Mouse (Mus musculus) forebrain, embryonic 13.5 days (tissue): ENCODE measurements around the gene BC029722. TPM values are rescaled to one million over a fixed set of nuclear protein-coding genes. Genes with fewer than 3 reads are reported as not detected.

Source experiments
- ATAC-seq: fragments of 200-750 bp; cut with Nextera tagmentation; 2 replicates; pipeline ENCODE4 v1.8.0; 2017
- H3K27ac ChIP-seq: fragments of 300-500 bp; sonication (generic); 2 replicates; pipeline ENCODE4 v1.5.1; 2015; ENCODE audit warnings: inconsistent platforms, mild to moderate bottlenecking, moderate library complexity
- H3K27me3 ChIP-seq: fragments of 300-500 bp; sonication (generic); 2 replicates; pipeline ENCODE4 v1.6.1; 2015; ENCODE audit warnings: mild to moderate bottlenecking, inconsistent platforms
- H3K36me3 ChIP-seq: fragments of 300-500 bp; sonication (generic); 2 replicates; pipeline ENCODE4 v1.6.1; 2015; ENCODE audit warnings: mild to moderate bottlenecking, inconsistent platforms; ENCODE audit not compliant: poor library complexity, severe bottlenecking
- H3K4me1 ChIP-seq: fragments of 300-500 bp; sonication (generic); 2 replicates; pipeline ENCODE4 v1.6.1; 2015; ENCODE audit warnings: inconsistent platforms
- H3K4me2 ChIP-seq: fragments of 300-500 bp; sonication (generic); 2 replicates; pipeline ENCODE4 v1.6.1; 2015; ENCODE audit warnings: inconsistent platforms, mild to moderate bottlenecking, moderate library complexity
- H3K4me3 ChIP-seq: fragments of 300-500 bp; sonication (generic); 2 replicates; pipeline ENCODE4 v1.5.1; 2015; ENCODE audit warnings: mild to moderate bottlenecking, inconsistent platforms
- H3K9ac ChIP-seq: fragments of 300-500 bp; sonication (generic); 2 replicates; pipeline ENCODE4 v1.6.1; 2015; ENCODE audit warnings: mild to moderate bottlenecking, inconsistent platforms
- H3K9me3 ChIP-seq: fragments of 300-500 bp; sonication (generic); replicated peaks from 2 replicates; pipeline ENCODE4 v1.6.1; 2016; ENCODE audit warnings: inconsistent platforms
- WGBS: fragments of 180-500 bp; shearing (Covaris S2); methylation state at CpG from one replicate; pipeline ENCODE4 v1.1.7; 2015; 5-methylcytosine and 5-hydroxymethylcytosine counted together
- polyA plus RNA-seq: library from polyadenylated mRNA; unstranded; fragments of >200 nt; fragmentation: Nextera tagmentation; extraction: Ambion mirVana; gene quantifications from 2 replicates; pipeline ENCODE4 v1.2.1, GENCODE M21; 2015

The BC029722 gene
- polyA plus RNA-seq, 1 experiment from 2014 or later = 19.4 TPM

DNA sequence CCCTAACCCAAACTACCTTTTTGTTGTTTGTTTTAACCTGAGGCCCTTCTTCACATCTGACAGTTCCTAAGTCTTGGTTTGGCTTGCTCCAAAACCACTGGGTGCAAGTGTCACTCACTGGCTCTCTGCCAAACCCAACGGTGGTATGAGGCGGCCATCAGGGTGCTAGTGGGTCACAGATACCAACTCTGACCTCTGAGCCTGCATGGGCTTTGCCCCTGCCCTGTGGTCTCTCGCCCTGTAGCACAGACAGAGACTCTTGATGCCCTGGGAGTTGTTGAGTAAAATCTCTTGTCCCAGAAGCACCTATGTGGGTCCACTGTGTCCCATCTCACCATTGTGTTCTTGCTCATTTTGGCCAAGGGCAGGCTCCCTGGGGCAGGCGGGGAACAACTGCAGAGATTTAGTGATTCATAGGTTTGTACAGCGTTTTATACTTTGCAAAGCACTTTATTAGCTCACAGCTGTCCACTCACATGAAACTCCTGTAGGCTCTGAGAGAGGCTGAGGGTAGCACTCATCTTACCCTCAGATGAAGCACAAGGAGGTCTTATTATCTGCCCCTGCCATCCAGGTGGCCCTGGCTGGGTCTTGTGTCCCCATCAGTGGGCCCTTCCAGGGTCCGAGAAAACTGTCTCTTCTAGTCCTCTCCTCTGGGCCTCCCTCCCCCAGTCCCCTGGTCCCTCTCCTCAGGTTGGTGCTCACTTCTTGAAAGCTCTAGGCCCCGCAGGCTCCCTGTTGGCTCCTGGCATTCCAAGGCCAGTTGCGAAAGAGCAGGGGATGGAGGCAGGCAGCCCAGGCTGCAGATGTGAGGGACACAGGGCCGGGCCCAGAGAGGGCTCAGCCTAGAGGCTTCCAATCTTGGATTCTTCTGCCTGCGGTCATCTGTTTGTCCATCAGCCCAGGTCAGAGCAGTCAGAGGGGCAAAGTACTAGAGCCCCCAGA lies 1.7 kb downstream of the BC029722 start:
- 85% methylated on average over 10 of the region's 10 CpGs for WGBS
- H3K27me3 ChIP-seq = no peaks in the 10 kb centered on the region
- peaks cover 22% of the 10 kb centered on the region for H3K4me1 ChIP-seq
- no peak overlapping the region for H3K27ac ChIP-seq
- no peaks in the 10 kb centered on the region for H3K9me3 ChIP-seq
- no peak for ATAC-seq
- peak overlapping the region; percentile 96 for H3K4me2 ChIP-seq
- peak overlapping the region; percentile 84; the same call in 1 of the 2 replicates for H3K9ac ChIP-seq
- H3K4me3 ChIP-seq = peak overlapping the region; percentile 52; the same call in 1 of the 2 replicates
- H3K36me3 ChIP-seq = peaks cover 39% of the 10 kb centered on the region

DNA sequence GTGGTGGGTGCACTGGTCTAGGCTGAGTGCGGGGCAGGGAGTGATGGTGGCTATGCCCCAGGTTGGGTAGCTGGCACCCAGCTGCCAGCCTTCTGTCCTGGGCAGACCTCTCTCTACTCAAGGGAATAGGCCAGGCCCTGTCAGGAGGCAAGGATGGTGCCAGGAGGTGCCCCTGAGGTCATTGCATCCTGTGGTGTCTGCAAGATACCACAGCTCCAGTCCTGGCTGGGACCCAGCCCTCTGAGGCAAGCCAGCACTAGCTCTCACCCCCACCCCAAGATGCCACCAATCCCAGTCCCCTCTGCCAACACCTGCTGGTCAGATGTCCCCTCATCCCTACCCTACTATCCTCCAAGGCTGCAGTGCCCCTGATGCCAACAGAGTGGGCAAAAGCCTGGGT lies 3.0 kb downstream of the BC029722 start:
- Histone ChIP-seq H3K27me3 (no peaks in the 10 kb centered on the region), H3K4me1 (peaks cover 22% of the 10 kb centered on the region), H3K9me3 (no peaks in the 10 kb centered on the region), H3K27ac (no peak overlapping the region), H3K9ac (no peak overlapping the region), H3K4me3 (no peak overlapping the region), H3K36me3 (peaks cover 26% of the 10 kb centered on the region), H3K4me2 (no peak overlapping the region)
- no peak for ATAC-seq
- 91% methylated on average over 1 of the region's 1 CpGs for WGBS

DNA sequence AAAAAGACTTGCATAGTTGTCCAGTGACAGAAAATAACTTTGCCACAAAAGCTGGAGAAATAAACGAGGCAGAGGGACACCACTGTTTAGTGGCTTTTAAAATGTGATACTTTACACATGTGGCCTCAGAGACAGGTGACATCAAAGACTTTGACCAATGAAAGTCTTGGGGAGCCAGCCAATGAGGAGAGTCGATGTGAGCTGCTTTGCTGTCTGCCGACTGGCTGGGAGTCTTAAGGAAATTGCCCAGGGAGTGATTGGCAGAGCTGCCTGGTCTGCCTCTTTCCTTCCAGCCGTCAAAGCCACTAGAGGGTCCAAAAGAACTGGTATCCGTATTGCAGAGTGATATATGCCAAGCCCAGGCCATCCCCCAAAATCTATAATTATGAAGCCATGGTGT lies 4.4 kb downstream of the BC029722 start:
- Histone ChIP-seq H3K27me3 (no peaks in the 10 kb centered on the region), H3K9me3 (no peaks in the 10 kb centered on the region), H3K4me1 (peaks cover 22% of the 10 kb centered on the region), H3K4me3 (no peak overlapping the region), H3K9ac (no peak overlapping the region), H3K4me2 (no peak overlapping the region), H3K36me3 (peaks cover 19% of the 10 kb centered on the region), H3K27ac (no peak overlapping the region)
- 38% methylated on average over 5 of the region's 5 CpGs for WGBS
- ATAC-seq = no peak

DNA sequence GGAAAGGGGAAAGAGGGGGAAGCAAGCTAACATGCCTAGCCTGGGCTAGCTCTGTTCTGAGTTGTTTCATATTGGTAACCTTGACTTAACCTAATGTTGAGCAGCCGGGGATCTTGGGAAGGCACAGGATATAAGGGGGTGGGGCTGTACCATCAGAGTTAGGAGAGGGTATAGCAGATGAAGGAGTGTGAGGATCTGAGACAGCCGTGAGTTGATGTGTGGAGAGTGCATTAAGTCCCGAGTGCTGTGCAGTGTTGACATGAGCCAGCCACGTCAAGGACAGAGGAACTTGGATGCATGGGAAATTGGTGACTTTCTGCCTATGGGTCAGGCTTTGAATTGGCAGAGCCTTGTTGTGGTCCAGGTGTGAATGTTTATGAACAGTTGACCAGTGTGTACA lies 6.6 kb downstream of the BC029722 start:
- Histone ChIP-seq H3K4me3 (no peak overlapping the region), H3K9me3 (no peaks in the 10 kb centered on the region), H3K27ac (no peak overlapping the region), H3K9ac (no peak overlapping the region), H3K36me3 (peaks cover 12% of the 10 kb centered on the region; the same call in 1 of the 2 replicates), H3K4me1 (peaks cover under 1% of the 10 kb centered on the region; the same call in 1 of the 2 replicates), H3K27me3 (no peaks in the 10 kb centered on the region), H3K4me2 (no peak overlapping the region)
- 80% methylated on average over 4 of the region's 4 CpGs for WGBS
- ATAC-seq = no peak

DNA sequence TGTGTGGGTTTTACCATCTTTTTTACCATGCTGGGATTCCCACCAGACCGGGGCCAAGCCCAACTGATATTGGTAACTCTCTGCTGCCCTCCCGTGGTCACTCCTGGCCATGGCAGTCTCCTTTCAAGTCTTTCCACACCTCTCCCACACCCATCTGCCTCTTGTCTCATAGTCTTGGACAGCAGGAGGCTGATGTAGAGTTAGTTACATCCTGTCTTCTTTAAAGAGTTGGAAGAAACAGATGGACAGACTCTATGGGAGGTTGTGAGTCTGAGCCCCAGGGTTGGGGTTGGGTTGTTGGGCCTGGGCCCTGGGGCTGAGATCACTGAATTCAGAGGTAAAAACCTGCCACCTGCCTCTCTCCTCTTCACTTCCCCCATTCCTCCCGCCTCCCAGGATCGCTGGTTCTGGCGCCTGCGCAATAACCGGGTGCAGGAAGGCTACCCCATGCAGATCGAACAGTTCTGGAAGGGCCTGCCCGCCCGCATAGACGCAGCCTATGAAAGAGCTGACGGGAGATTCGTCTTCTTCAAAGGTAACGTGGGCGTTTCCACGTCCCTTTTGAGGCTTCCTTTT lies 7.3 kb downstream of the BC029722 start:
- WGBS = 36% methylated on average over 16 of the region's 16 CpGs
- H3K4me3 ChIP-seq = no peak overlapping the region
- no peak overlapping the region for H3K27ac ChIP-seq
- H3K4me1 ChIP-seq = no peaks in the 10 kb centered on the region
- H3K4me2 ChIP-seq = no peak overlapping the region
- no peaks in the 10 kb centered on the region for H3K9me3 ChIP-seq
- no peaks in the 10 kb centered on the region for H3K27me3 ChIP-seq
- peak; percentile 14; the same call in 1 of the 2 replicates for ATAC-seq
- H3K9ac ChIP-seq = no peak overlapping the region
- peaks cover 12% of the 10 kb centered on the region; the same call in 1 of the 2 replicates for H3K36me3 ChIP-seq

DNA sequence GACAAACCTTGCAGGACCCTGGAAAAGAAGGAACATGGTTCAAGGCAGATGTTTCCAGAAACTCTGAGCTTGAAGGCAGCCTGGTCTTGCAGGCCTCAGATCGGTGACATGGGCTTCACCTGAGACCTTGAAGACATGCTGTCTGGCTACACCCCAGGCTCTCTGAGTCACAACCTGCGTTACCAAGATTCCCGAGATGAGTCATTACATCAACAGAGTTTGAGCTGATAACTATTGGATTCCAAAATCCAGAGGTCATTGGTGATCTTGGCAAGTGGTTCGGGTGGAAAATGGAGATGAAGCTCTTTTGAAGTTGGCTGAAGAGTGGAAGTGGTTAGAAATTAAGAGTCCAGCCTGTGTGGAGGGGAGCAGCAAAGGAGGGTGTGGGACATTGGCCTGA lies 9.6 kb downstream of the BC029722 start:
- ATAC-seq = no peak
- no peak overlapping the region for H3K4me2 ChIP-seq
- no peak overlapping the region for H3K9ac ChIP-seq
- H3K27me3 ChIP-seq = no peaks in the 10 kb centered on the region
- H3K4me1 ChIP-seq = peaks cover 6% of the 10 kb centered on the region; the same call in 1 of the 2 replicates
- H3K9me3 ChIP-seq = no peaks in the 10 kb centered on the region
- 0 out of 2 replicates have a peak, but pooled peaks cover 6% of the 10 kb centered on the region for H3K36me3 ChIP-seq
- H3K27ac ChIP-seq = no peak overlapping the region
- 94% methylated on average over 4 of the region's 4 CpGs for WGBS
- H3K4me3 ChIP-seq = no peak overlapping the region

DNA sequence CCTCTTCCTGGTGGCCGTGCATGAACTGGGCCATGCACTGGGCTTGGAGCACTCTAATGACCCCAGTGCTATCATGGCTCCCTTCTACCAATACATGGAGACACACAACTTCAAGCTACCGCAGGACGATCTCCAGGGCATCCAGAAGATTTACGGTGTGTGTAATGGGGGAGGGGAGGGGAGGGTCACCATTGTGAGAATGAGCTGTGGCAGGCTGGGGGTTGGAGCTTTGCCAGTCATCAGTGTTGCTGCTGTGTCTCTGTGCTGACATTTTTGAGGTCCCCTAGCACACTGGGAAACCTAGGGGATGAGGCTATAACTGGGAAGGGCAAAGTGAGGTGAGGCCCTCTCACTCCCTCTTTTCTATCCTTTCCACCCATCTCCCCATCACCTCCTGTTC lies 11.8 kb downstream of the BC029722 start:
- Histone ChIP-seq H3K4me1 (peaks cover 6% of the 10 kb centered on the region; the same call in 1 of the 2 replicates), H3K9ac (no peak overlapping the region), H3K9me3 (no peaks in the 10 kb centered on the region), H3K4me3 (no peak overlapping the region), H3K4me2 (no peak overlapping the region), H3K27me3 (no peaks in the 10 kb centered on the region), H3K36me3 (0 out of 2 replicates have a peak, but pooled peaks cover 6% of the 10 kb centered on the region), H3K27ac (no peak overlapping the region)
- no peak for ATAC-seq
- 92% methylated on average over 4 of the region's 4 CpGs for WGBS

DNA sequence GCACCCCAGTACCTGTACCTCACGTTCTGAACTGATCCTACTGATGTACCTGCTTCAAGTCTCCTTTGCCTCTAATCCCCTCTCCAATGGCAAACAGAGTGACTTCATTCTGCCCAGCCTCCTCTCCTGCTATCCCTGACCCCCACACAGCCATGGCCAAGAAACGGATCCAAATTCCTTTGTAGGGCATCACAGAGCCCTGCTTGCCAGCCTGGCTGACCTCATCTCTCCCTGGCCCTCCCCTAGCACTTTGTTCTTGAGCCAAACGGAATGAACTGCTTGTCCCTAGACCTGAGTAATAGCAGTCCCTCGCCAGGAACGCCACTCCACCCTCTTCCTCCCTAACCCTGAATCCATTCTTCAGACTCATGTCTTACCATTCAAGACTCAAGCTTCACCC lies 12.7 kb downstream of the BC029722 start:
- ATAC-seq = no peak
- 68% methylated on average over 5 of the region's 5 CpGs for WGBS

DNA sequence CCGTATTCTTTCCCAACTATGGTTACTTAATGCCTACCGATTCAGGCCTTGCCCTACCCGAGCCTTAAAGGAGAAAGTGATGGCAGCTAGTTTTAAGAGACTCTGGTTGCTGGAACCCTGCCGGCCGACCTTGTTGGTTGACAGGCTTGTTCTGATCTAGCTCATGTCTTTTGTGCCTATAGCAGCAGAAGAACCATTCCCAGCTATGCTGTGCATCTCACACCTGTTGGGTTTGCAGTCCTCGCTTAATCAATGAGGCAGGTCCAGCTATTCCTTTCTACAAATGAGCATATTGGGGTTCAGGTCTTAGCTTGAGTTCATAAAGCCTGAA lies 13.3 kb downstream of the BC029722 start:
- Histone ChIP-seq H3K36me3 (0 out of 2 replicates have a peak, but pooled peaks cover 11% of the 10 kb centered on the region), H3K27me3 (no peaks in the 10 kb centered on the region), H3K4me2 (no peak overlapping the region), H3K27ac (no peak overlapping the region), H3K9me3 (no peaks in the 10 kb centered on the region), H3K9ac (no peak overlapping the region), H3K4me1 (peaks cover 6% of the 10 kb centered on the region; the same call in 1 of the 2 replicates), H3K4me3 (no peak overlapping the region)
- WGBS = 89% methylated on average over 6 of the region's 6 CpGs
- ATAC-seq = no peak

More for the DNA sequence above, 12.7 kb downstream of the BC029722 start:
- Histone ChIP-seq H3K4me3 (no peak overlapping the region), H3K4me1 (peaks cover 6% of the 10 kb centered on the region; the same call in 1 of the 2 replicates), H3K27ac (no peak overlapping the region), H3K9me3 (no peaks in the 10 kb centered on the region), H3K4me2 (no peak overlapping the region), H3K9ac (no peak overlapping the region), H3K27me3 (no peaks in the 10 kb centered on the region), H3K36me3 (0 out of 2 replicates have a peak, but pooled peaks cover 6% of the 10 kb centered on the region)

DNA sequence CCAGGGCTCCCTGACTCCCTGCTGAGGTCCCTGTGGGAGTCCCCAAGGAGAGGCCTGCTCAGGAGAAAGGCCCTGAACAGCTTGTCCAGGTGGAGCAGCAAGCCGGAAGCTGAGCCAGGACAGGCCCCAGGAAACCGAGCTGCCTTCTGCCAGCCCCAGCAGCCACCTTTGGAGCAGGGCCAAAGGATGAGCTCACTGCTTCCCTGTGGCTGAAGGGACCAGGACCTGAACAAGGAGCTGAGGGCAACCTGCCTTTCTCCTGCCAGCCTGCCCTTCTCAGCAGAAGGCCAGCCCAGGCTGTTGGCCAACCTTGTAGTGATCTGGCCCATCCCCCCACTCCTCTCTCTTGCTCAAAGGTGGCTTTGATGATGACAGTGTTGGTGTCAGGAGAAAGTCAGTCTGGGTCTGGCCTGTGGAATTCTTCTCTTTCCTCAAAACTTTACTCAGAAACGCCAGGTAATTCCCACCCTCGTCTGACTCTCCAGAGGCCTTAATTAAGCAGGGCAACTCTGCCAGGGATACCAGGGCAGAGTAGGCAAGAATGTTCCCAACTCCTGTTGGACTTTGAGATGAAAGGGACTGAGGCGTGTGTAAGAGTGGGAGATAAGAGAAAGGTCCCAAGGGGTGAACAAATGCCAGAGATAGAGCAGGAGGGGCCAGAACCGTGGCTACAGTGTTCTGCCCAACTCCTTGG lies 13.8 kb downstream of the BC029722 start:
- peaks cover 6% of the 10 kb centered on the region; the same call in 1 of the 2 replicates for H3K4me1 ChIP-seq
- no peaks in the 10 kb centered on the region for H3K27me3 ChIP-seq
- H3K27ac ChIP-seq = no peak overlapping the region
- no peak overlapping the region for H3K4me2 ChIP-seq
- H3K9ac ChIP-seq = no peak overlapping the region
- 53% methylated on average over 6 of the region's 6 CpGs for WGBS
- no peak for ATAC-seq
- no peak overlapping the region for H3K4me3 ChIP-seq
- H3K36me3 ChIP-seq = 0 out of 2 replicates have a peak, but pooled peaks cover 14% of the 10 kb centered on the region
- H3K9me3 ChIP-seq = no peaks in the 10 kb centered on the region

DNA sequence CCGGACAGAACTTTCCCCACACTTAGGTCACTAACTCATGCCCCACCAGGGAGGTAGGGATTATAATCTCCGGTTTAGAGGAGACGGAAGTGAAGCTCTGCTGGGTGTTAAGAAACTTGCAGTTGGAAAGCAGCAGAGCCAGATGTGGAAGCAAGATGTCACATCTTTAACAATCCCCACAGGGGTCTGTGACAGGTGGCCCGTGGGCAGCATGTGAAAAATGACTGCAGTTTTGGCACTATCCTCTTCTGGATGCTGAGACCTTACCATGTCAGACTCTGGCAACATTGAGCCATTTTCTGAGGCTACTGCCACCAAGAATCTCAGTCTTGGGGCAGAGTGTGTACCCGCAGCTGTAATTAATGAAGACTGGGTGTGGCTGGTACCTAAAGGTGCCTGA lies 15.2 kb downstream of the BC029722 start:
- ATAC-seq = no peak
- Histone ChIP-seq H3K27ac (no peak overlapping the region), H3K4me3 (no peak overlapping the region), H3K36me3 (peaks cover 19% of the 10 kb centered on the region), H3K9me3 (no peaks in the 10 kb centered on the region), H3K4me1 (peaks cover 6% of the 10 kb centered on the region; the same call in 1 of the 2 replicates), H3K27me3 (no peaks in the 10 kb centered on the region), H3K9ac (no peak overlapping the region), H3K4me2 (no peak overlapping the region)
- WGBS = 79% methylated on average over 5 of the region's 5 CpGs

DNA sequence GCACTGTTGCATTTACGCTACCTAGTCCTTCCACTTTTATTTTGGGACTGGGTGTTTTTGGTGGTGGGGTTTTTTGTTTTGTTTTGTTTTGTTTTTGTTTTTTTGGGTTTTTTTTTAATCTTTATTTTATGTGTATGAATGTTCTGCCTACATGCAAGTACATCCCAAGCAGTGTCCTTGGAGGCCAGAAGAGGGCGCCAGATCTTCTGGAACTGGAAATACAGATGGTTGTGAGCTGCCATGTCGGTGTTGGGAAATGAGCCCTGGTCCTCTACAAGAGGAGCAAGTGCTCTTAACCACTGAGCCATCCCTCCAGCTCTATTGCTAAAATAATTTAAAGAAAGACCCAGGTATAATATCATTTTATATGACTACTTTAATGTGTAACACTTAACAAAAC lies 16.5 kb downstream of the BC029722 start:
- no peak overlapping the region for H3K9ac ChIP-seq
- H3K36me3 ChIP-seq = peaks cover 19% of the 10 kb centered on the region
- no peaks in the 10 kb centered on the region for H3K9me3 ChIP-seq
- H3K4me2 ChIP-seq = no peak overlapping the region
- no peak overlapping the region for H3K4me3 ChIP-seq
- no peak for ATAC-seq
- peaks cover 6% of the 10 kb centered on the region; the same call in 1 of the 2 replicates for H3K4me1 ChIP-seq
- H3K27ac ChIP-seq = no peak overlapping the region
- 55% methylated on average over 3 of the region's 3 CpGs for WGBS
- no peaks in the 10 kb centered on the region for H3K27me3 ChIP-seq
